ENCODE assay signal across 9 mouse cellular contexts in the genomic region with DNA sequence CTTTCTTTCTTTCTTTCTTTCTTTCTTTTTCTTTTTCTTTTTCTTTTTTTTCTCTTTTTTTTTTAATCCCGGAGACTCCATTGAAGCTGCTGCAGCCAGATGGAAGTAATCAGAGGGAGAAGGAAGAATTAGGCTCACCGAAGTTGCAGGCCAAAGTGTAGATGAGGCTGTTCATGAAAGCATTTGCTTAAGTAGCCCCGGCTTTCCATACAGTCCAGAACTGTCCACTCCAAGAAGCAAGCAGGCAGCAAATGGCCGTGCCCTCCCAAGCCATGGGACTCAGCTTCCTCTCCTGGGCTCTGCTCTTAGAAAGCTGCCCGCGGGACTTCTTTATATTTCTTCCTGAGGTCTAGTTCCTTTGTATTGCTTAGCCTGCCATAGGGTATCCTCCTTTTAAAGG. TPM values are rescaled to one million over a fixed set of nuclear protein-coding genes. Genes with fewer than 3 reads are reported as not detected.
DNase-seq lines count a peak whose midpoint lies in the region; ATAC-seq and TF ChIP-seq lines count a peak whose summit lies in the region.
"Had no signal": no experiment of that assay in that cellular context is flagged by ENCODE, and none has a peak within 500 bp of the region (broad histone marks: within the 10 kb centered on the region; RNA-seq: fewer than 3 reads in every experiment).

No protein-coding gene starts in this region.

- peak overlapping the region; percentile 90 for H3K4me2 ChIP-seq in lung, embryonic 14.5 days
- peak overlapping the region; percentile 93 for H3K4me2 ChIP-seq in forebrain, embryonic 16.5 days (ENCODE audit: low read length)
- H3K4me2 ChIP-seq in liver, embryonic 14.5 days (ENCODE audit: low read depth), result peak overlapping the region; percentile 55
- H3K4me2 ChIP-seq in stomach, embryonic 16.5 days (ENCODE audit: low read depth, low read length), result peak overlapping the region; percentile 88

- ATAC-seq in lung, embryonic 14.5 days (ENCODE audit: insufficient read depth), result no peak
- no peak for ATAC-seq in forebrain, embryonic 16.5 days
- ATAC-seq in liver, embryonic 14.5 days (ENCODE audit: insufficient read depth), result no peak
- no peak for ATAC-seq in stomach, embryonic 16.5 days (ENCODE audit: insufficient read depth, low FRiP score)

- TF ChIP-seq CTCF in lung, embryonic 14.5 days (IDR thresholded peaks at IDR 0.05; ENCODE audit: low read depth), result no peak
- no peak for TF ChIP-seq CTCF in liver, embryonic 14.5 days (IDR thresholded peaks at IDR 0.05; ENCODE audit: low read depth)

- no peak for DNase-seq in lung, embryonic 14.5 days
- no peak for DNase-seq in lung, postnatal 14 days
- no peak for DNase-seq in liver, embryonic 14.5 days (ENCODE audit: low read depth in 3 of 3, low spot score in 3 of 3)
- DNase-seq in gastrocnemius, postnatal 25 days, result no peak
- no peak for DNase-seq in thymus, adult 18-20 months
- no peak for DNase-seq in right cerebral cortex, postnatal 10 days (ENCODE audit: low spot score in 2 of 2)
- DNase-seq: lung, postnatal 36 days had no signal

- H3K9me3 ChIP-seq in lung, embryonic 14.5 days (ENCODE audit: low read depth, low read length), result no peaks in the 10 kb centered on the region
- no peaks in the 10 kb centered on the region for H3K9me3 ChIP-seq in forebrain, embryonic 16.5 days (ENCODE audit: control insufficient read depth, low read length)
- no peaks in the 10 kb centered on the region for H3K9me3 ChIP-seq in liver, embryonic 14.5 days (ENCODE audit: control insufficient read depth, low read length)
- H3K9me3 ChIP-seq in stomach, embryonic 16.5 days (replicated peaks; ENCODE audit: control insufficient read depth, low read length), result 0 out of 2 replicates have a peak, but pooled peaks cover 4% of the 10 kb centered on the region

- H3K9ac ChIP-seq in lung, embryonic 14.5 days, result no peak overlapping the region
- H3K9ac ChIP-seq in forebrain, embryonic 16.5 days (replicated peaks; ENCODE audit: low read depth, low read length), result no peak overlapping the region
- H3K9ac ChIP-seq in liver, embryonic 14.5 days (replicated peaks), result no peak overlapping the region
- H3K9ac ChIP-seq in stomach, embryonic 16.5 days (ENCODE audit: low read length), result 0 out of 2 replicates have a peak overlapping the region, but pooled peaks have one; percentile 3

- H3K4me1 ChIP-seq in lung, embryonic 14.5 days (ENCODE audit: insufficient read depth), result peaks cover 19% of the 10 kb centered on the region
- H3K4me1 ChIP-seq in forebrain, embryonic 16.5 days (replicated peaks; ENCODE audit: control insufficient read depth, insufficient read depth, low read length), result peaks cover 41% of the 10 kb centered on the region
- H3K4me1 ChIP-seq in liver, embryonic 14.5 days (replicated peaks; ENCODE audit: control insufficient read depth in 2 of 2, insufficient read depth in 2 of 2, low read length in 1 of 2), result no peaks in the 10 kb centered on the region
- H3K4me1 ChIP-seq in stomach, embryonic 16.5 days (ENCODE audit: control insufficient read depth, insufficient read depth, low read length), result peaks cover 35% of the 10 kb centered on the region

- H3K36me3 ChIP-seq in lung, embryonic 14.5 days (ENCODE audit: insufficient read depth), result no peaks in the 10 kb centered on the region
- H3K36me3 ChIP-seq in forebrain, embryonic 16.5 days (ENCODE audit: control insufficient read depth, insufficient read depth), result no peaks in the 10 kb centered on the region
- no peaks in the 10 kb centered on the region for H3K36me3 ChIP-seq in liver, embryonic 14.5 days (replicated peaks; ENCODE audit: control insufficient read depth, insufficient read depth, low read depth)
- H3K36me3 ChIP-seq in stomach, embryonic 16.5 days (ENCODE audit: control insufficient read depth, insufficient read depth, low read length), result no peaks in the 10 kb centered on the region

- no peak overlapping the region for H3K27ac ChIP-seq in lung, embryonic 14.5 days (ENCODE audit: low read depth)
- H3K27ac ChIP-seq in forebrain, embryonic 16.5 days (ENCODE audit: low read length), result no peak overlapping the region
- no peak overlapping the region for H3K27ac ChIP-seq in liver, embryonic 14.5 days
- peak overlapping the region; percentile 94; the same call in 1 of the 2 replicates for H3K27ac ChIP-seq in stomach, embryonic 16.5 days (ENCODE audit: low read length)

- TF ChIP-seq EP300 in liver, embryonic 14.5 days (IDR thresholded peaks at IDR 0.05; ENCODE audit: low read depth), result no peak

- 29% methylated on average over 6 of the region's 6 CpGs for WGBS in lung, embryonic 14.5 days
- 11% methylated on average over 6 of the region's 6 CpGs for WGBS in forebrain, embryonic 16.5 days
- 26% methylated on average over 6 of the region's 6 CpGs for WGBS in liver, embryonic 14.5 days (ENCODE audit: insufficient replicate concordance)
- WGBS in stomach, embryonic 16.5 days, result 34% methylated on average over 6 of the region's 6 CpGs

- H3K27me3 ChIP-seq in lung, embryonic 14.5 days (ENCODE audit: insufficient read depth, low read length), result peaks cover 27% of the 10 kb centered on the region
- no peaks in the 10 kb centered on the region for H3K27me3 ChIP-seq in forebrain, embryonic 16.5 days (replicated peaks; ENCODE audit: control insufficient read depth, insufficient read depth, low read length)
- H3K27me3 ChIP-seq in liver, embryonic 14.5 days (ENCODE audit: control insufficient read depth, insufficient read depth, low read length), result peaks cover 52% of the 10 kb centered on the region
- peaks cover 25% of the 10 kb centered on the region for H3K27me3 ChIP-seq in stomach, embryonic 16.5 days (ENCODE audit: control insufficient read depth, insufficient read depth, low read length)

- peak overlapping the region; percentile 59 for H3K4me3 ChIP-seq in lung, embryonic 14.5 days (ENCODE audit: low read depth, low read length)
- peak overlapping the region; percentile 53 for H3K4me3 ChIP-seq in forebrain, embryonic 16.5 days (replicated peaks; ENCODE audit: low read length)
- H3K4me3 ChIP-seq in liver, embryonic 14.5 days (ENCODE audit: insufficient read depth in 1 of 2, low read depth in 2 of 2, low read length in 2 of 2), result no peak overlapping the region
- H3K4me3 ChIP-seq in stomach, embryonic 16.5 days (replicated peaks; ENCODE audit: low read length), result peak overlapping the region; percentile 63

RNA-seq across cellular contexts. Expression of gene Gli2, which starts 1.0 kb away (rescaled TPM):
- polyA plus RNA-seq in lung, embryonic 14.5 days (2014; fragmentation: Nextera tagmentation; extraction: Ambion mirVana), result 13.4 and 15.1 TPM in 2 replicates
- polyA plus RNA-seq in forebrain, embryonic 16.5 days (2015; fragmentation: Nextera tagmentation; extraction: Ambion mirVana), result 4.0 and 4.3 TPM in 2 replicates
- 0.24 and 0.26 TPM in 2 replicates for polyA plus RNA-seq in liver, embryonic 14.5 days (2012; rRNA removed)
- polyA plus RNA-seq in liver, embryonic 14.5 days (2014; fragmentation: Nextera tagmentation; extraction: Ambion mirVana), result 0.04 and 0.25 TPM in 2 replicates
- 8.5 and 9.7 TPM in 2 replicates for polyA plus RNA-seq in stomach, embryonic 16.5 days (2015; fragmentation: Nextera tagmentation; extraction: Ambion mirVana)
- 1 to 10 TPM; 1.4 to 1.5 TPM for total RNA-seq in gastrocnemius, postnatal 25 days (2021)

Comparison
In these comparisons a context has a peak if more than half of its experiments do, and no peak if none do; other contexts are left out.
1. H3K4me3 ChIP-seq: peak in lung, embryonic 14.5 days (single experiment), forebrain, embryonic 16.5 days (single experiment) and stomach, embryonic 16.5 days (single experiment); none in liver, embryonic 14.5 days (0 of 2).
2. Peak in every context shown above with its lines, with median percentiles within 50 percentile points of each other: H3K4me2 ChIP-seq.